Mouse (Mus musculus): ENCODE results near the gene Dolpp1. TPM values are rescaled to one million over a fixed set of nuclear protein-coding genes. Genes with fewer than 3 reads are reported as not detected.

Gene Dolpp1
- polyA plus RNA-seq (2017; shearing (Covaris generic)): 21.1 TPM

DNA sequence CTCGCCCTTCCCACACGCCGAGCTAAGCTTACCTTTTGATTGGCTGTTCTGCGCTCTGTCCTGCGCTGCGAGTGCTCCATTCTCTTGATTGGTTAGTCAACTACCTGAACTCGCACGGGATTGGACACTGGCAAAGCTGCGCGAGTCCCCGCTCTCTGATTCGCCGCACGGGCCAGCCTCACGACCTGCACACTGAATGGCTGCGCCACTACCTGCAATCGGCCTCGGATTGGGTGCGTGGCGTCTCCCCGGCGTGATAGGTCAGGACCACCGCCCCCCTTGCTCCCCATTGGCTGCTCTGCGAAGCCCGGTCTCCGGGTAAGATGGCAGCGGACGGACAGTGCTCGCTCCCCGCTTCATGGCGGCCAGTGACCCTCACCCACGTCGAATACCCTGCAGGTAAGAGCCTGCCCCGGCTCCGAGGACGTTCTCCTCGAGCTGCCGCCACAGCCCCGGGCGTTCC lies at the start of gene Dolpp1:
Gene Dolpp1 (plus strand): TSS at position 141 of the 463 bp plus-strand sequence.

DNA sequence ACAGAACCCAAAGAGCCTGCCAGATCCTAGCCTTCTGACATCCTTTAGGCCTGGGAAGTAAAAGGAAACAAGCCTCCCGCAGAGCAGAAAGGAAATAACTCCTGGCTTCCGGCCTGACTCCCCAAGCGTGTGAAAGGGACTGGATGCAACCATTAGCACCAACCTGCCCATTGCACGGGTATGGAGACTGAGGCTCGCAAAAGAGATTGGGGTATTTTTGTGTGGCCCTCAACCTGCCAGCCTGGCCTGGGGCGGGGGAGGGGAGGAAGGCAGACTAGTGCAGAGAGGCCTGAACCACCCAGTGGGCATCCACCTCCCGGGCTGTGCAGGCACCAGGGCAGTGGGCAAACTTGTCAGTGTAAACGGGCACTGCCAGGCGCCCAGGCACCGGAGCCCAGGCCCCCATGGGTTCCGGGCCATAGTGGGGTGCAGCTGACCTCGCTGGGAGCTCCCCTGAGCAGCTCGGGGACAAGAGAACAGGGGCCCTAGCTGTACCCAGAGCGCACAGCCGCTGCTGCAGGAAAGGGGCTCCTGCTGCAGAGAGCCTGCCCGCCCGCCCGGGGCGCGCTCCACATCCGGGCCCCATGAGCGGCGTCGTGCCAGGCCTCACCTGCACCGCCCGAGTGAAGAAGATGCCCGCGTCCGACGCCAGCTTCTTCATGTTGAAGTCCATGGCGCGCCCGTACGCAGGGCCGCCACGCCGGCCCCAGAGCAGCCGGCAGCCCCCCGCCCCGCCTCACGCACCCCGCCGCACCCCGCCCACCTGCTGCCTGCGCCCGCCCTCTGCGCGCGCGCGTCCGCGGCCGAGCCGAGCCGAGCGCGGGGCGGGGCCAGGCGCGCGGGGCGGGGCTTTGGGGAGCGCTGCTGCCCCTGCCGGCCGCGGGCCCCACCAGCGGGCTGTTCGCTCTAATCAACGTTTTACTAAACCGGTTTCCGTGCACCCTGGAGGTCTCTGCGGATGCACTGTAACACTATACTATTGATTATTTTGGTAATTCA lies 33.2 kb upstream of the Dolpp1 start, which contains the start of gene Sh3glb2:
Gene Sh3glb2 (minus strand): TSS at position 805 of the 999 bp plus-strand sequence.

DNA sequence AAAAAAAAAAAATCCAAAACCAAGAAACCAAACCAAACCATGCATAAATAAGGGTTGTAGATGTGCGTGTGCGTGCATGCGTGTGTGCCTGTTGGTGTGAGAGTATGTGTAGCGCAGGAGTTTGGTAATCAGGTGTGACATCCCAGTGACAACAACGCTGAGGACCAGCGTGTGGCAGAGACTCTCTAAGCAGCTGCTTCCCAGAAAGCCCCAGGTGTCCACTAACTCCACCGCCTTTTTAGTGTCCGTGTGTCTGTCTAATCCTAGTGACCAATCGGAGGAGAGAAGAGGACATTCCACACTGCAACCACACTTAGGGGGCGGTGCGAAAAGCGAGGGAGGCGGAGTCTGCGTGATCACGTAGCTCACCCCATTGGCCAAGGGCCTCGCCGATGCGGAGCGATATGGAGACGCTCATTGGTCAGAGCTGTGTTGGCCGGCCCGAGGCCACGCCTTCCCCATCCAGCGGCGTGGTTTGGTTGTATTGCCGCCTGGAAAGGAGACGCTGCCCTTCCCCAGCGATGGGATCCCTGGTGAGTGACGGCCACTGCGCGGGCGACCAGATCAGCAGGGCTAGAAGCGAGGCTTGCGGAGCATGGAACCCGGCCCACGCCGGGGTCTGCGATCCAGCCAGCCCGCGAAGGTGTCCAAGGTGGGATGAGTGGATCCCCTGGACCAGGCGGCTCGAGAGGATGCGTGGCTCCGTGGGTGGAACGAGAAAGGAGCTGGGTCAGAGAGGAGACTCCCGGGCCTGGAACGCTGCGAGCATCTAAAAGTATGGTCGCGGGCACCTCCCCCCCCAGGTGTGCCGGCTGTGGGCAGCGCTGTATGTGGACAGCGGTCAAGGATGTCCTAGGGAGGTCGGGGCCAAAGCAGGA lies 28.0 kb upstream of the Dolpp1 start, which contains the start of gene Miga2:
Gene Miga2 (plus strand): TSS at position 461 of the 878 bp plus-strand sequence.

DNA sequence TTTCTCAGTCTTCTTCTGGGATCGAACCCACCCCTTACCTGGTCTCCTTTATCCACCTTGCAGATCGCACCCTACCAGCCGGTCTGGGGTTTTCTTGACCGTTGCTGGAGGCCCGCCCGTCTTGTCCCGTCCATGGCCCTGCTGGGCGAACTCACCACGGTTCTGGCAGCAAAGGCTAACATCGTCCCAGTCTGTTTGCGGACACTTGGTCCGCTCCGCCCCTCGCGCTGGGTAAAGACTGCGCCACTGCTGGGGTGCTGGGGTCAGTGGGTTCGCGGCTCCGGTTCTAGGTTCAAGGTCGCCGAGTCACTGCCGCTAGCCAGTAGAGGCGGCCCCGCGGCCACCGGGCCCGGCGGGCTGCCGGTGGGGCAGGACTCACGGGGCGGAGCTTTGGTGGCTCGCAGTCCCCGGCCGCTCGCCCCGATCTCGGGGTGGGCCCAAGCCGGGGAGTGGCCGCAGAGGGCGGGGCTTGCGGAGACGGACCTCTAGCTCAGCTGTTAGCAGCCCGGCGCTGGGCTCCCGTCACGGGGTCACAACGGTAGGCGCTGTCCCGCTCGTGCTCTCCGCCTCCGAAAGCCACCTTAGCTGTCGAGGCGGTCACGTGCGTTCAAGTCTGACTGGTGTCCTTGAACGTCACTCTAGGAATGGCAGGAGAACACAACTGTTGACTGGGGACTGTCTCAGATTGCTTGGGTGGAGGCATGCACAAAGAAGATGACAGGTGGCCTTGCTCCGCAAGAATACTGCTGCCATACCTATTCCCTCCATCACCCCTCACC lies 23.3 kb downstream of the Dolpp1 start, which contains the start of gene Crat:
Gene Crat (minus strand): TSS at position 657 of the 779 bp plus-strand sequence.

DNA sequence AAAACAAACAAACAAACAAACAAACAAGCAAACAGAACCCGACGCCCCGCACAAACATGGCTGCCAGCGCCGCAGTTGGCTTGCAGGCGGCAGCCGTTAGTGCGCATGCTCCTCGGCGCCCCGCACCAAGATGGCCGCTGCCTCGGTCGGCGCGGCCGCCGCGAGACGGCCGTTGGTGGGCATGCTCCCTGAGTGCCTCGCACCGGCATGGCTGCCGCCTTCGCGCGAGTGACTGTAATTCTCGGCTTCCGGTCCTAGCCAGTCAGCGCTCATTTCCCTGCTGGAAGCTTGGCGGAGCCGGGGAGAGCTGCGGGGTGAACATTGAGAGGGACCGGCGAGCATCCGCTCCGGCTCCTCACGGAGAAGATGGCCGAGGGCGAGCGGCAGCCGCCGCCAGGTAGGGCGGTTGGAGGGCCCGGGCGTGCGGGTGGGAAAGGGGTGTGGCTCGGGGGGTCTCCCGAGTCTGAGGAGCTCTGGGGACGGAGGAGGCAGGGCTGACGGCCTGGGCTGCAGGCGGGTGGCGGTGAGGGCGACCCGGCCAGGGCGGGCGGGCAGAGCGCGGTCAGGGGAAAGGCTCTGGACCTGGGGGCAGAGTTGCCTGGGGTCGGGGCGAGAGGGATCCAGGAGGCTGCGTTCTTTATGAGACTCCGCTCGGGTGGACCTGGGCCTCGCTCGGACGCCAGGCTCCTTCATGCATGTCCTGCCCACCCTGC lies 24.0 kb downstream of the Dolpp1 start, which contains the start of gene Ptpa:
Gene Ptpa (plus strand): TSS at position 104 of the 713 bp plus-strand sequence.

Other genes with a start within 250 kb of the Dolpp1 start
- gene Endog, start 220.8 kb upstream of the Dolpp1 start, polyA plus RNA-seq (2017; shearing (Covaris generic)): 19.4 TPM
- gene Spout1, start 213.8 kb upstream of the Dolpp1 start, polyA plus RNA-seq (2017; shearing (Covaris generic)): 25.6 TPM
- gene Kyat1, start 186.4 kb upstream of the Dolpp1 start, polyA plus RNA-seq (2017; shearing (Covaris generic)): 5.6 TPM
- gene Lrrc8a, start 154.5 kb upstream of the Dolpp1 start, polyA plus RNA-seq (2017; shearing (Covaris generic)): 4.2 TPM
- gene Gm28035, start 151.7 kb upstream of the Dolpp1 start, polyA plus RNA-seq (2017; shearing (Covaris generic)): 0.92 TPM
- 1.6 TPM for gene Phyhd1, start 126.1 kb upstream of the Dolpp1 start, polyA plus RNA-seq (2017; shearing (Covaris generic))
- gene Gm28038, start 111.2 kb upstream of the Dolpp1 start, polyA plus RNA-seq (2017; shearing (Covaris generic)): not detected
- 9.0 TPM for gene Dolk, start 105.9 kb upstream of the Dolpp1 start, polyA plus RNA-seq (2017; shearing (Covaris generic))
- gene Nup188, start 105.9 kb upstream of the Dolpp1 start, polyA plus RNA-seq (2017; shearing (Covaris generic)): 20.7 TPM
- 99.5 TPM for gene Sh3glb2, start 32.9 kb upstream of the Dolpp1 start, polyA plus RNA-seq (2017; shearing (Covaris generic))
- 7.7 TPM for gene Miga2, start 28.0 kb upstream of the Dolpp1 start, polyA plus RNA-seq (2017; shearing (Covaris generic))
- 10.1 TPM for gene Crat, start 23.6 kb downstream of the Dolpp1 start, polyA plus RNA-seq (2017; shearing (Covaris generic))
- 79.7 TPM for gene Ptpa, start 23.8 kb downstream of the Dolpp1 start, polyA plus RNA-seq (2017; shearing (Covaris generic))
- 37.6 TPM for gene Ier5l, start 82.0 kb downstream of the Dolpp1 start, polyA plus RNA-seq (2017; shearing (Covaris generic))
- gene Cstad, start 202.8 kb downstream of the Dolpp1 start, polyA plus RNA-seq (2017; shearing (Covaris generic)): 0.62 TPM

Data from effector memory CD4-positive, alpha-beta T cell, adult 5 months (primary cell).